Comparison of ENCODE assay signal across 9 mouse cellular contexts in genomic region chr5:90338177-90339091, GRCm38 (mm10). TPM values are rescaled to one million over a fixed set of nuclear protein-coding genes. Genes with fewer than 3 reads are reported as not detected.
DNase-seq lines count a peak whose midpoint lies in the region; ATAC-seq and TF ChIP-seq lines count a peak whose summit lies in the region.
"Had no signal": no experiment of that assay in that cellular context is flagged by ENCODE, and none has a peak within 500 bp of the region (broad histone marks: within the 10 kb centered on the region; RNA-seq: fewer than 3 reads in every experiment).

No protein-coding gene starts in this region.

- peak; percentile 68 for ATAC-seq in forebrain, embryonic 13.5 days
- peak; percentile 43; the same call in 1 of the 2 replicates for ATAC-seq in liver, embryonic 14.5 days (ENCODE audit: insufficient read depth)
- ATAC-seq in neural tube, embryonic 15.5 days (ENCODE audit: low FRiP score), result no peak

- H3K27ac ChIP-seq in liver, adult 2 months (replicated peaks; ENCODE audit: insufficient read depth, low read depth, low read length), result no peak overlapping the region
- H3K27ac ChIP-seq in forebrain, embryonic 13.5 days, result peak overlapping the region; percentile 54
- no peak overlapping the region for H3K27ac ChIP-seq in liver, embryonic 14.5 days
- H3K27ac ChIP-seq in neural tube, embryonic 15.5 days (replicated peaks), result 0 out of 2 replicates have a peak overlapping the region, but pooled peaks have one; percentile 19

- no peak overlapping the region for H3K9ac ChIP-seq in liver, adult 2 months (ENCODE audit: low read depth, low read length)
- peak overlapping the region; percentile 43; the same call in 1 of the 2 replicates for H3K9ac ChIP-seq in forebrain, embryonic 13.5 days
- H3K9ac ChIP-seq in liver, embryonic 14.5 days (replicated peaks), result no peak overlapping the region
- H3K9ac ChIP-seq in neural tube, embryonic 15.5 days (replicated peaks), result no peak overlapping the region
- H3K9ac ChIP-seq: limb, embryonic 15.5 days had no signal

- peak overlapping the region; percentile 54 for H3K4me2 ChIP-seq in forebrain, embryonic 13.5 days
- H3K4me2 ChIP-seq in liver, embryonic 14.5 days (ENCODE audit: low read depth), result no peak overlapping the region
- peak overlapping the region; percentile 56 for H3K4me2 ChIP-seq in neural tube, embryonic 15.5 days

- H3K4me3 ChIP-seq in liver, adult 2 months (ENCODE audit: insufficient read depth, low read depth, low read length), result no peak overlapping the region
- H3K4me3 ChIP-seq in forebrain, embryonic 13.5 days, result peak overlapping the region; percentile 22
- H3K4me3 ChIP-seq in liver, embryonic 14.5 days (ENCODE audit: insufficient read depth in 1 of 2, low read depth in 2 of 2, low read length in 2 of 2), result no peak overlapping the region
- peak overlapping the region; percentile 19 for H3K4me3 ChIP-seq in neural tube, embryonic 15.5 days (replicated peaks)

- no peak for TF ChIP-seq EP300 in liver, embryonic 14.5 days (IDR thresholded peaks at IDR 0.05; ENCODE audit: low read depth)

- no peak for TF ChIP-seq POLR2A in liver, adult 2 months (IDR thresholded peaks at IDR 0.05; ENCODE audit: extremely low read depth, insufficient read depth, low read length)

- H3K4me1 ChIP-seq in liver, adult 2 months (ENCODE audit: control insufficient read depth, insufficient read depth, low read length), result peaks cover 13% of the 10 kb centered on the region; the same call in 1 of the 2 replicates
- H3K4me1 ChIP-seq in forebrain, embryonic 13.5 days, result peaks cover 28% of the 10 kb centered on the region
- peaks cover 0 to 9% of the 10 kb centered on the region in 2 experiments; a peak in 3 of 4 replicates for H3K4me1 ChIP-seq in liver, embryonic 14.5 days (replicated peaks; ENCODE audit: control insufficient read depth in 2 of 2, insufficient read depth in 2 of 2, low read length in 1 of 2)
- H3K4me1 ChIP-seq in neural tube, embryonic 15.5 days, result peaks cover 18% of the 10 kb centered on the region

- H3K79me2 ChIP-seq in liver, adult 2 months (ENCODE audit: control insufficient read depth, insufficient read depth, low read length), result peaks cover 5% of the 10 kb centered on the region; the same call in 1 of the 2 replicates

- peak; percentile 58 for DNase-seq in liver, adult 2 months (ENCODE audit: extremely low read depth, low read depth, low spot score)
- DNase-seq in liver, result no peak
- DNase-seq in liver, embryonic 14.5 days (ENCODE audit: low read depth in 3 of 3, low spot score in 3 of 3), result no peak
- no peak for DNase-seq in kidney, adult 8-10 months
- no peak for DNase-seq in right cerebral cortex, postnatal 36 days (ENCODE audit: low spot score in 2 of 2)
- no peak for DNase-seq in heart, adult 18-20 months

- WGBS in liver, adult 2 months, result 45% methylated on average over 7 of the region's 7 CpGs
- WGBS in forebrain, embryonic 13.5 days, result 13% methylated on average over 7 of the region's 7 CpGs
- 42% methylated on average over 7 of the region's 7 CpGs for WGBS in liver, embryonic 14.5 days (ENCODE audit: insufficient replicate concordance)
- WGBS in neural tube, embryonic 15.5 days, result 26% methylated on average over 7 of the region's 7 CpGs

- no peak for TF ChIP-seq CTCF in liver, adult 2 months (IDR thresholded peaks at IDR 0.05; ENCODE audit: low read depth, low read length)
- TF ChIP-seq CTCF in liver, embryonic 14.5 days (IDR thresholded peaks at IDR 0.05; ENCODE audit: low read depth), result no peak

- H3K27me3 ChIP-seq in liver, adult 2 months (ENCODE audit: control insufficient read depth, insufficient read depth, low read length), result no peaks in the 10 kb centered on the region
- H3K27me3 ChIP-seq in forebrain, embryonic 13.5 days, result no peaks in the 10 kb centered on the region
- no peaks in the 10 kb centered on the region for H3K27me3 ChIP-seq in liver, embryonic 14.5 days (ENCODE audit: control insufficient read depth, insufficient read depth, low read length)
- H3K27me3 ChIP-seq in neural tube, embryonic 15.5 days (replicated peaks), result no peaks in the 10 kb centered on the region
- H3K27me3 ChIP-seq: limb, embryonic 15.5 days had no signal

- no peaks in the 10 kb centered on the region; the same call in 1 of the 2 replicates for H3K36me3 ChIP-seq in liver, adult 2 months (ENCODE audit: control insufficient read depth, insufficient read depth, low read length)
- no peaks in the 10 kb centered on the region for H3K36me3 ChIP-seq in forebrain, embryonic 13.5 days (ENCODE audit: poor library complexity, severe bottlenecking)
- no peaks in the 10 kb centered on the region for H3K36me3 ChIP-seq in liver, embryonic 14.5 days (replicated peaks; ENCODE audit: control insufficient read depth, insufficient read depth, low read depth)
- H3K36me3 ChIP-seq in neural tube, embryonic 15.5 days, result no peaks in the 10 kb centered on the region
- H3K36me3 ChIP-seq: limb, embryonic 15.5 days had no signal

- H3K9me3 ChIP-seq in forebrain, embryonic 13.5 days (replicated peaks), result no peaks in the 10 kb centered on the region
- H3K9me3 ChIP-seq in liver, embryonic 14.5 days (ENCODE audit: control insufficient read depth, low read length), result no peaks in the 10 kb centered on the region
- no peaks in the 10 kb centered on the region for H3K9me3 ChIP-seq in neural tube, embryonic 15.5 days (replicated peaks)
- H3K9me3 ChIP-seq: limb, embryonic 15.5 days had no signal

RNA-seq across cellular contexts. Expression of gene Ankrd17, which starts 27.9 kb away (rescaled TPM):
- 37.8 and 40.9 TPM in 2 replicates for total RNA-seq in liver, adult 2 months (2014; rRNA removed)
- 11.0 and 12.7 TPM in 2 replicates for polyA plus RNA-seq in liver, adult 2 months (2012; rRNA removed)
- polyA plus RNA-seq in forebrain, embryonic 13.5 days (2015; fragmentation: Nextera tagmentation; extraction: Ambion mirVana), result 28.8 and 30.7 TPM in 2 replicates
- 12.5 and 14.4 TPM in 2 replicates for polyA plus RNA-seq in liver, embryonic 14.5 days (2012; rRNA removed)
- polyA plus RNA-seq in liver, embryonic 14.5 days (2014; fragmentation: Nextera tagmentation; extraction: Ambion mirVana), result 10.8 and 11.3 TPM in 2 replicates
- polyA plus RNA-seq in neural tube, embryonic 15.5 days (2015; fragmentation: Nextera tagmentation; extraction: Ambion mirVana), result 25.8 and 27.3 TPM in 2 replicates
- 10 to 100 TPM; 61.8 to 67.9 TPM for total RNA-seq in heart, adult 18-20 months (2021)

RNA-seq across cellular contexts. Expression of gene Gm9958, which starts 28.6 kb away (rescaled TPM):
- 1.2 and 1.3 TPM in 2 replicates for total RNA-seq in liver, adult 2 months (2014; rRNA removed)
- polyA plus RNA-seq in liver, adult 2 months (2012; rRNA removed), result 0.87 and 0.97 TPM in 2 replicates
- polyA plus RNA-seq in forebrain, embryonic 13.5 days (2015; fragmentation: Nextera tagmentation; extraction: Ambion mirVana), result 7.0 and 7.4 TPM in 2 replicates
- polyA plus RNA-seq in liver, embryonic 14.5 days (2012; rRNA removed), result 1.2 and 1.6 TPM in 2 replicates
- 1.7 and 2.0 TPM in 2 replicates for polyA plus RNA-seq in liver, embryonic 14.5 days (2014; fragmentation: Nextera tagmentation; extraction: Ambion mirVana)
- 3.8 and 4.3 TPM in 2 replicates for polyA plus RNA-seq in neural tube, embryonic 15.5 days (2015; fragmentation: Nextera tagmentation; extraction: Ambion mirVana)
- total RNA-seq in heart, adult 18-20 months (2021), result under 1 TPM; 0.55 to 0.67 TPM

Comparison
In these comparisons a context has a peak if more than half of its experiments do, and no peak if none do; other contexts are left out.
1. H3K27ac ChIP-seq: peak in forebrain, embryonic 13.5 days (single experiment) and neural tube, embryonic 15.5 days (single experiment); none in liver, adult 2 months (single experiment) and liver, embryonic 14.5 days (single experiment).
2. H3K4me3 ChIP-seq: peak in forebrain, embryonic 13.5 days (single experiment) and neural tube, embryonic 15.5 days (single experiment); none in liver, adult 2 months (single experiment) and liver, embryonic 14.5 days (0 of 2).